Mouse (Mus musculus): ENCODE results near the gene 4921536K21Rik.
"Not testable (repeated sequence)": the region's sequence is repeated elsewhere in the genome, so short reads cannot be mapped to it uniquely, and the experiment has no call there.

The 4921536K21Rik gene

GRCm38 (mm10) chr11:3894406-3895281 is at the start of gene 4921536K21Rik, which contains the start of gene Dusp18:
4921536K21Rik (minus strand) TSS chr11:3895098.
Dusp18 (plus strand) TSS chr11:3895240.
- peak; percentile 94 for DNase-seq

- DNase-seq: no peak
These were observed 46.5 kb upstream of the 4921536K21Rik start for GRCm38 (mm10) chr11:3941371-3941770.

DNA sequence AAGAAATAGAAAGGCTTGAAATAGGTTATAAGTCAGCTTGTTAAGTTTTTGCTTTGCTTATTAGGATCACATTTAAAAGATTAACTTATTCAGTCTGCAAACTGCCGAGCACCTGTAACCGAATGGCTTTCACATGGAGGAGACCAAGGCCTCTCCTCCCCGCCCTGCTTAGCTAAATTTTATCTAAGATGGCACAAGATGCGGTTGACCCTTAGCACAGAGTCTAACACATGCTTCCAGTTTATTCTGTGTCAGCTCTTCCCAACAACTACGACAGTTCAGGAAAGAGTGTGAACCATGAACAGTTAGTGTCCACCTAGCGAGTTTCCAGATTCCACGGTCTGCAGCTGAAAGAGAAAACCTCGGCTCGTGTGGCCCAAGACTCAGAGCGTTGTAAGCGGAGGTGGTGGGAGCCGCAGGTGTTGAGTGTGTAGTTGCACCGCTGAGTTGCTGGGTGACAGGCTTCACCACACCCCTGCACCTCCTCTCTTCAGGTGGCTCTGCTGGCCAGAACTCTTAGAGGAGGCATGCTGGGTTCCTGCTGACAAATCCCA is 42.5 kb upstream of the 4921536K21Rik start:
- no peak for DNase-seq

GRCm38 (mm10) chr11:3936318-3936717 is 41.4 kb upstream of the 4921536K21Rik start:
- DNase-seq: no peak

- no peak for DNase-seq
These were observed 40.2 kb upstream of the 4921536K21Rik start for GRCm38 (mm10) chr11:3935135-3935534.

DNA sequence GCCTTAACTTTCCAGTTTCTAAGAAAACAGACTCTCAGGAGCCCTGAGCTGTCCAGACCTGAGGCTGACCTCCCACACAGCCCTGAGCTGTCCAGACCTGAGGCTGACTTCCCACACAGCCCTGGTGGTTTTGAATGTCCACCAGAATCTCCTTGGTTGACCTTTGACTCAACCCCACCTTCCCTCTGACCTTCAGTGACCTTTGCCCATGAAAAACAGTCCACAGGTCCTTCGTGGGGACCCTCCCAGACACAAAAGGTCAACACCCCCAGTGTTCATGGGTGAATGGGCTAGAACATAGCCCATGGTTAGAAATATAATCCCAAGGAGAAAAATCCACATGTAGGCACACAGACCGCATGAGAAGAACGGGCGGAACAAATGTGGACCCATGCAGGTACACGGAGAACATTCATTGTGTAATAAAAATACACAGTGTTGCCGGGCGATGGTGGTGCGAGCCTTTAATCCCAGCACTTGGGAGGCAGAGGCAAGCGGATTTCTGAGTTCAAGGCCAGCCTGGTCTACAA is 38.9 kb upstream of the 4921536K21Rik start:
- no peak for DNase-seq

GRCm38 (mm10) chr11:3931511-3932211 is 36.8 kb upstream of the 4921536K21Rik start, which contains the start of gene Tcn2:
Tcn2 (minus strand) TSS chr11:3932159.
- peak; percentile 57 for DNase-seq

DNA sequence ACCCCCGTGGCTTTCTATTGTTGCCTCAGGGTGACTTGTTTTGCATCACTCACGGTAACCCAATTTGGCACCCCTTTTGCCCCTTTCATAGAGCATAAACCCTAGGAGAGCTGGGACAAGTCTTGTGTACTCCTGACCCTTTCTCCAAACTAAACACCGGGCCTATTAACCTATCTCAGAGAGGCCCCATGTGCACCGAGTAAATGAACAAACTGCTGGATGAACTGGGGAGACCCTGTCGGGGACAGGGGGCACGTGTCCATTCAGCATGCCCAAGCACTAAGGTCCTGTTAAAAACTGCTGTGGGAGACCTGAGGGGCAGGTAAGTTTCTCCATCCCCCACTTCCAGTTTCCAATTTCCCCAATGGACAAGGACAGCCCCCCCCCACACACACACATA is 36.0 kb upstream of the 4921536K21Rik start:
- no peak for DNase-seq

DNA sequence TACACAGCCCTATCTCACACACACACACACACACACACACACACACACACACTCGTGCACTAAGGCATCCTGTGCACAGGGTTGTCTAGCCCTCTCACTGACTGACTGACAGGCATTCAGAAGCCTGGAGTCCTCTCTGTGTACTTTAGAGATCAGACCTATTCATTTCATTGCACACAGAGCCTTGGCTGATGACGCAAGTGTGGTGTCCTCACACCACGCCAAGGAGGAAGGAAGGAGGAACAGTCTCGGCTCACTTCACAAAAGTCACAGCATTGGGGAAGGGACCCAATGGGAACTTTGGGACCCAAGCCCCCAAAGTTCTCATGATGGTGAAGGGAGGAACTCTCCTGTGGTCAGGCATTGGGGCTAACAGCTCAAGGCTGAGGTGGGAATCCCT is 35.1 kb upstream of the 4921536K21Rik start:
- no peak for DNase-seq

DNA sequence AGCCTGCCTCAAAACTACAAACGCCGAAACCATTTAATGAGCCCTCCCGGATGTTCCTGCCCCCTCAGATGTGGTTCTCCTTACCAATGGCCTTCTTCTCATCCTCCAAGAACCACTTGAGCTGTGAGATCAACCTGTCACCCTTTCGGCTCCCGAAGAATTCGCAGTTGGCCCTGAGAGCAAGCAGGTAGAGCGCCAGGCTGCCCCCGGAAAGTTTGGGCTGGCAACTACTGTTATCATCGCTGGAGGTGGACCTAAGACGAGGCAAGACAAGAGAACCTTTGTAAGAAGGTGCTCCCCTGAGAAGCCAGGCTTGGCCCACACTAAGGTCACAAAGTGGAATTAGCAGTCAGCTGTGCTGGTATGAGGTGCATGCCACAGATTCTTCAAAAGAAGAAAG is 31.0 kb upstream of the 4921536K21Rik start:
- DNase-seq: no peak

DNA sequence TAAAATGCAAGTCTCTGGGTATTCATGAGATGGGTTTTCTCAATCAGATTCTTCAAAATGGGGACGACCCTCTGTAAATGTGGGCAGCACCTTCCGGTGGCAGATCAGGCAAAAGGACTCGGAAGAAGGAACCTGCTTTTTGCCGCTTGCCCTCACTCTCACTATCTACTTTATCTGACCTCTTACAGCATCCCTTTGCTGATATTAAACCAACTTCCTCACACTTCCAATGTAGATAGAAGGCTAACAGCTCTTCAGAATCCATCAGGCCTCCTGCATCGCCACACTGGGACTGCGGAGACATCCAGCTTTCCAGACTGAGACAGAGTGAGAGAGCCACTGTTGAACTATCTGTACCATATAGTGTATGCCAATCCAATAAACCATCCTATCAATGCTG is 27.8 kb upstream of the 4921536K21Rik start:
- no peak for DNase-seq

- DNase-seq: no peak
These were observed 27.2 kb upstream of the 4921536K21Rik start for GRCm38 (mm10) chr11:3922115-3922514.

DNA sequence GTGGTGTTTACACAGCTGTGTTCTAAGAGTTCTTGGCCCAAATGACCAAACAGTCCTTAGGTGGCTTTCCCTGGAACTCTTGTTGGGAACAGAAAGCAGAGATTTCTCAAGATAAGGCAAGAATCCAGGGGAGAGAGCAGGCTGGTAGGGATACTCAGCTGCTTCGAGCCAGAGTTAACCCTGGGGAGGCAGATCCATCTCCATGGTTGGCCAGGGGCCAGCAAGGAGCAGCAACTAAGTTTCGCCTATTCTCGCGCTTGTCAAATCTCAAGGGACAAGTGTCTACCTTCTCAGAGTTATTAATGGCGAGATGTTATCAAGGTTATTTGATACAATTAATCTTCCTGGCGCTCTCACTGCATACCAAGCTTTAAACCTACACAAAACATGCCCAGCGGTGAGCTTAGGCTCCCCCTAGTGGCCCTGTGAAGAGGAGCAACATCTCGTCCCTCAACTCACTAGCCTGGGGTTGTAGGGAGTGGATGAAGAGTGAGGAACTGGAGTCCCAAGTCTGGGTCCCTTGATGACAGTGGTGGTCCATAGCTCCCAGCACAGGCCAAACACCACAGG is 26.5 kb upstream of the 4921536K21Rik start:
- peak; percentile 53 for DNase-seq

- no peak for DNase-seq
These were observed 25.6 kb upstream of the 4921536K21Rik start for GRCm38 (mm10) chr11:3920476-3920875.

DNA sequence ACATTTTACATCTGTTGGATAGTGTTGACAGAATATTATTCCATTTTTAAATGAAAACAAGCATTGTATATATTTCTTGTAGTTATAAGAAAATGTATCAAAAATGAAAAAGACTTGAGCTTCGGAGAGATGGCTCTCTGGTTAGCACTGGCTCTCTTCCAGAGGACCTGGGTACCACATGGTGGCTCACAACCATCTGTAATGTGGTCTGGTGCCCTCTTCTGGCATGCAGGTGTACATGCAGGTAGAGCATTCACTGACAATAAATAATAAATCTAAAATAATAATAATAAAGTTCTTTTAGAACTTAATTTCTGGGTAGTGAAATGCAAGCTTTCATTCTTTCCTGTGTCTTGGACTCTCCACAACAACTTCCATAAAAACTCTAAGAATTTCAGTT is 23.8 kb upstream of the 4921536K21Rik start:
- DNase-seq: no peak

DNA sequence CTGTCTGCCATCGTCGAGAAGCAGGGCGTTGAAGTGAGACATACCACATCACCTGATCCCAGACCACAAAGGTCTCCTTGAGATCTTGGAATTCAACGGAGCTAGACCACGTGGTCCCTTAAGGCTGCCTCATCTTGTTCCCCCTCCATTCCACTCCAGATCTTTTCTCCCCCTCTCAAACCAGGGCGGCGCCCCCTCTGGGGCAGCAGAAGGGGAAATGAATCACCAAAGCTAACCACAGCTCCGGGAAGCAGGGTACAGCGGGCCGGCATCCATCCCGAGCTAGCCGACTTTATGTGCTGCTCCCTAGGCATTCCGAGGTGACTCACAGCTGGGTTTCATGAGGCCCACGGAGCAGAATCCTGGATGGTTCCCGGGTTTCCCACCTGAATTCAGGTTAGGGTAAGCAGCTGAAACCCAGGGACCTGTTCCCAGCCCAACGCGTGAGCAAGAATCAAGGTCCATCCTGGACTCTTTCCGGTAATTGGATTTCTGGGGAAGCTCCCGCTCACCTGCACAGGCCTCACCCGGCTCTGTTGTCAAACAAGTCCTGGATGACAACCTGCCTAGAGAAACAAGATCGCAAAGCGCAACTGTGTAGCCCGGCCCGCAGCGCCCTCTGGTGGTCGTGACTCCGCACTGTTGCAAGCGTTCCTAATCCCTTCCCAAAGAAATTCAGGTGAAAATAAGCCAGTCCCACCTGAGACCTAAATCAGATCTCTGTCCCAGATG is 19.4 kb upstream of the 4921536K21Rik start, which contains the start of gene Slc35e4:
TSS of gene Slc35e4 (minus strand) at position 556 of the 732 bp plus-strand sequence.
- peak; percentile 88 for DNase-seq

DNA sequence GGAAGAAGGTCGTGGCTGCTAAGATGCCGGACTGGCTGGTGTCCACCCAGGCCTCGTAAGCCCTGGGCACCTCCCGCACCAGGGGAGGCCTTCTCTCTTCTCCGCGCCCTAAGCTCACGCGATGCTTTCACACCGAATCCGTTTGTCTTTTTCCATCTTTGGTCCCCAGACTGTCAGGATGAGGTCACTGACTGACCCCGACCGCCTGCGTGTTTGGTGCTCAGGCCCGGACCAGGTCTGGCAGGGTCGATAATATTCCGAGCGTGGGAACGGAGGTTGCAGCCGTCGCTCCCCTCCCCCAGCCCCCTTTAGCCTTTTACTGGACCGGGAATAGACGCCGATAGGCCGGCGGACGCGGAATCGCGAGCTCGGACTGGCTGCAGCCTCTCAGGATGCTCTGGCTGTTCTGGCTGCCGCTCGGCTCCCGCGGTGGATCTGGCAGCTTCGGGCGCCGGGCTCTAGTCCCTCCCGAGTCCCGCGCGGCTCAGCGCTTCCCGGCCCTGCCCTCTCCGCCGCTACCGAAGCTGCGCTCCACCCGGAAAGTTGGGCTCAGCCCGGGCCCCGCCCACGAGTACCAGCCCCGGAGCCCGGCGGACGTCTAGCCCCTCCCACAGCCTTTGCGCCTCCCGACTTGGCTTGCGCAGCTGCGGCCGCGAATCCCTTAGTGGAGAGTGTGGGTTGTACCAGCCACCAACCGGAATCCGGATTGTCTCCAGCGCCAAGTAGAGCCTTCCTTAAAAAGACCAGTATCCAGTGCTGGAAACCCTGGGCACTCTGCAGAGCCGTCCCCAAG is 18.6 kb upstream of the 4921536K21Rik start:
- peak; percentile 93 for DNase-seq

DNA sequence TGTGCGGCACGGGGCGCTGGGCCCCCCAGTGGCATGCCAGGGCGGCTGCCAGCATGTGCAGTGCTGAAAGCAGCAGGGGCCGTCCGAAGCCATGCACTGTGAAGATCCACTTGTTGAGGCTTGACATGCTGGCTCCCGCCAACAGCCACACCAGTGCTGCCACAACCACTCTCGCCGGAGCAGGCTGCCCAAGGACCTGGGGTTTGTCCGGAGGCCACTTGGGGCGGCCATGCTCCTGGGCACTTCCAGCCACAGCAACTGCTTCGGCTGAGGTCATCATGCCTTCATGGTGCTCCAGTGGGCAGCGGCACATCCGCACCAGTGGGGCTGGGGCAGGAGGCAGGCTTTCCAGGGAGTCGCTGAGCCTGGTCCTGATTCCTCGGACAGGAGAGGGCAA is 18.0 kb upstream of the 4921536K21Rik start:
- DNase-seq: peak; percentile 43

- DNase-seq: peak; percentile 49
These were observed 17.4 kb upstream of the 4921536K21Rik start for GRCm38 (mm10) chr11:3912100-3912874.

GRCm38 (mm10) chr11:3911440-3911839 is 16.5 kb upstream of the 4921536K21Rik start:
- DNase-seq: not testable (repeated sequence)
